In the genomic region with DNA sequence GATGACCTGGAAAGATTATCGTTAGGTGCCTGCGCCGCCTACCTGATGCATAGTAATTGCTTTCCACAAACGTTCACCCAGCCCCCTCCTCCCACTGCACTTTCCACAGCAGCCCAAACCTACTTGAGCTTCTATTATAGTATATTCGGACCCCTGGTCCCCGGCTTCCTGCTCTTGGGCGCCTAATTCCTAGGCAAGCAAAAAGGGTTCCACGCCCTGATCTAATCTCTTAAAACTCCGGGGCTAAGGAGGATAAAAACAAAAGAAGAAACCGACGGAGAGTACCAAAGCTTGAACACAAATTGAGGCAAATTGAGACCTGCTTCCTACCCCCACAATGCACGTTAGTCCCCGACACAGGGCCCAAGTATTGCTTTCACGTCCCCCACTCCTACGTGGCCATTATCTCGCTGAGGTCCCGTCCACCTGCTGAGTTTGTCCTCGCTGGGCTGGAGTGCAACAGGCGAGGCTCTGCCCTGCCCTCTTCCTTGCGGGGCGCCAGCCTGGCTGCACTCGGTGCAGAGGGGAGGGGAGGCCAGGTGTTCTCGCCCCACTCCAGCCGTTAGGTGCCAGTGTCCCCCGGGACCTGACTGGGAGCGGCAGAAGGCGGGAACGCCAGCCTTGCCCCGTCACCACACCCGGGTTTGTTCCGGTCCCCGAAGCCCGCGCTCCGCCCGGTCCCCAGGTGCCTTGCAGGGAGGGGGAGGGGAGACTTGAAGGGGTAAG, we compare ENCODE assay signal across 9 mouse cellular contexts. TPM values are rescaled to one million over a fixed set of nuclear protein-coding genes. Genes with fewer than 3 reads are reported as not detected.
DNase-seq lines count a peak whose midpoint lies in the region; ATAC-seq lines count a peak whose summit lies in the region.
"Had no signal": no experiment of that assay in that cellular context is flagged by ENCODE, and none has a peak within 500 bp of the region (broad histone marks: within the 10 kb centered on the region; RNA-seq: fewer than 3 reads in every experiment).

No protein-coding gene starts in this region.

- H3K79me2 ChIP-seq in macrophage (ENCODE audit: inconsistent target), result peaks cover 42% of the 10 kb centered on the region

- H3K27ac ChIP-seq in macrophage, result peak overlapping the region; percentile 93; the same call in 1 of the 2 replicates

- ATAC-seq in inflammation-experienced regulatory T-cells, adult 6 months, result peak; percentile 19

- WGBS in macrophage (ENCODE audit: missing documents), result 9% methylated on average over 32 of the region's 36 CpGs

- DNase-seq in adrenal gland, postnatal 14 days, result peak; percentile 43
- DNase-seq in adrenal gland, postnatal 10 days, result no peak
- DNase-seq in urinary bladder, adult 2 months (ENCODE audit: low spot score), result peak; percentile 78
- DNase-seq in urinary bladder, postnatal 10 days (ENCODE audit: low spot score), result no peak
- peak; percentile 28 for DNase-seq in yolk sac, embryonic 10.5 days (ENCODE audit: low spot score)
- DNase-seq in layer of hippocampus, adult 9-10 months (ENCODE audit: low spot score), result no peak

- H3K36me3 ChIP-seq in macrophage (ENCODE audit: inconsistent target), result peaks cover 12% of the 10 kb centered on the region

- peak overlapping the region; percentile 95 for H3K4me3 ChIP-seq in macrophage (ENCODE audit: inconsistent target)

RNA-seq across cellular contexts. Expression of a gene that starts 0.6 kb away (rescaled TPM):
- total RNA-seq in adrenal gland, postnatal 14 days (2021), result 355 and 500 TPM in 2 replicates
- total RNA-seq in adrenal gland, postnatal 10 days (2021), result 100 to 1,000 TPM; 482 to 541 TPM
- polyA plus RNA-seq in urinary bladder, adult 2 months (2012; rRNA removed), result 209 and 247 TPM in 2 replicates
- polyA plus RNA-seq in inflammation-experienced regulatory T-cells, adult 6 months (2017; shearing (Covaris generic)), result 1,000 to 10,000 TPM; 1,111 to 1,581 (median 1,117) TPM
- total RNA-seq in macrophage (2018; cell fraction: chromatin; rRNA removed), result 100 to 1,000 TPM in 12 of 26 experiments, 10 to 100 TPM in 14; 11.5 to 444 (median 80.1) TPM
- 1,000 to 10,000 TPM in 4 of 26 experiments, 100 to 1,000 TPM in 22; 386 to 1,183 (median 657) TPM for total RNA-seq in macrophage (2018; cell fraction: cytosol; rRNA removed)
- 100 to 1,000 TPM in 24 of 26 experiments, 10 to 100 TPM in 2; 72.3 to 437 (median 188) TPM for total RNA-seq in macrophage (2018; cell fraction: nucleus; rRNA removed)
- polyA plus RNA-seq in macrophage (2018), result 934 to 1,261 TPM (median 1,117 TPM) in 3 replicates

RNA-seq across cellular contexts. Expression of a gene that starts 19.8 kb away (rescaled TPM):
- total RNA-seq in adrenal gland, postnatal 14 days (2021), result 41.2 and 43.0 TPM in 2 replicates
- 10 to 100 TPM; 34.9 to 45.2 TPM for total RNA-seq in adrenal gland, postnatal 10 days (2021)
- polyA plus RNA-seq in urinary bladder, adult 2 months (2012; rRNA removed), result 0.49 and 1.3 TPM in 2 replicates
- under 1 TPM in 1 of 3 experiments, not detected in 2; 0.55 TPM for polyA plus RNA-seq in inflammation-experienced regulatory T-cells, adult 6 months (2017; shearing (Covaris generic))
- total RNA-seq in macrophage (2018; cell fraction: chromatin; rRNA removed), result under 1 TPM in 6 of 26 experiments, not detected in 20; 0.26 to 0.71 (median 0.52) TPM
- total RNA-seq in macrophage (2018; cell fraction: cytosol; rRNA removed), result under 1 TPM in 2 of 26 experiments, not detected in 24; 0.10 to 0.12 TPM
- total RNA-seq in macrophage (2018; cell fraction: nucleus; rRNA removed), result under 1 TPM in 3 of 26 experiments, not detected in 23; 0.21 to 0.41 (median 0.28) TPM
- polyA plus RNA-seq in macrophage (2018), result not detected in 3 replicates

RNA-seq across cellular contexts. Expression of a gene that starts 22.2 kb away (rescaled TPM):
- 0.30 TPM in 1 of 2 replicates, not detected in the other for total RNA-seq in adrenal gland, postnatal 14 days (2021)
- under 1 TPM in 1 of 2 experiments, not detected in 1; 0.30 TPM for total RNA-seq in adrenal gland, postnatal 10 days (2021)
- 1.1 and 1.7 TPM in 2 replicates for polyA plus RNA-seq in urinary bladder, adult 2 months (2012; rRNA removed)
- polyA plus RNA-seq in inflammation-experienced regulatory T-cells, adult 6 months (2017; shearing (Covaris generic)), result 10 to 100 TPM; 15.7 to 23.7 (median 18.8) TPM
- 1 to 10 TPM in 12 of 26 experiments, under 1 TPM in 11, not detected in 3; 0.33 to 2.9 (median 1.1) TPM for total RNA-seq in macrophage (2018; cell fraction: chromatin; rRNA removed)
- 1 to 10 TPM in 21 of 26 experiments, under 1 TPM in 5; 0.59 to 2.8 (median 1.4) TPM for total RNA-seq in macrophage (2018; cell fraction: cytosol; rRNA removed)
- 1 to 10 TPM in 11 of 26 experiments, under 1 TPM in 13, not detected in 2; 0.24 to 4.2 (median 0.93) TPM for total RNA-seq in macrophage (2018; cell fraction: nucleus; rRNA removed)
- polyA plus RNA-seq in macrophage (2018), result 0.88 to 2.8 TPM (median 2.0 TPM) in 3 replicates
- total RNA-seq: heart, postnatal 14 days had no signal

RNA-seq across cellular contexts. Expression of a gene that starts 44.3 kb away (rescaled TPM):
- 7.8 and 10.4 TPM in 2 replicates for total RNA-seq in adrenal gland, postnatal 14 days (2021)
- 10 to 100 TPM; 10.7 to 11.6 TPM for total RNA-seq in adrenal gland, postnatal 10 days (2021)
- 21.4 and 23.7 TPM in 2 replicates for polyA plus RNA-seq in urinary bladder, adult 2 months (2012; rRNA removed)
- 10 to 100 TPM; 20.9 to 26.5 (median 23.5) TPM for polyA plus RNA-seq in inflammation-experienced regulatory T-cells, adult 6 months (2017; shearing (Covaris generic))
- total RNA-seq in macrophage (2018; cell fraction: chromatin; rRNA removed), result 10 to 100 TPM in 9 of 26 experiments, 1 to 10 TPM in 17; 1.2 to 24.0 (median 5.3) TPM
- 10 to 100 TPM; 13.0 to 43.0 (median 34.9) TPM for total RNA-seq in macrophage (2018; cell fraction: cytosol; rRNA removed)
- total RNA-seq in macrophage (2018; cell fraction: nucleus; rRNA removed), result 10 to 100 TPM in 7 of 26 experiments, 1 to 10 TPM in 19; 1.4 to 23.3 (median 6.9) TPM
- 33.7 to 48.0 TPM (median 34.1 TPM) in 3 replicates for polyA plus RNA-seq in macrophage (2018)

Comparison
In these comparisons a context has a peak if more than half of its experiments do, and no peak if none do; other contexts are left out.
1. DNase-seq: peak in adrenal gland, postnatal 14 days (single experiment), urinary bladder, adult 2 months (single experiment) and yolk sac, embryonic 10.5 days (single experiment); none in adrenal gland, postnatal 10 days (single experiment), urinary bladder, postnatal 10 days (single experiment) and layer of hippocampus, adult 9-10 months (single experiment).